Mouse (Mus musculus) midbrain, embryonic 10.5 days (tissue): ENCODE results near the gene Elfn1. TPM values are rescaled to one million over a fixed set of nuclear protein-coding genes. Genes with fewer than 3 reads are reported as not detected.

ENCODE experiments used
- DNase-seq: peaks from one replicate; pipeline ENCODE4 v3.0.0-alpha.2; 2017; ENCODE audit warnings: low spot score
- H3K27ac ChIP-seq: fragments of 300-500 bp; sonication (generic); replicated peaks from 2 replicates; pipeline ENCODE4 v1.5.1; 2016; ENCODE audit warnings: mild to moderate bottlenecking
- H3K27me3 ChIP-seq: fragments of 300-500 bp; sonication (generic); 2 replicates; pipeline ENCODE4 v1.6.1; 2016; ENCODE audit warnings: low read depth, mild to moderate bottlenecking; ENCODE audit not compliant: poor library complexity, severe bottlenecking
- H3K36me3 ChIP-seq: fragments of 300-500 bp; sonication (generic); 2 replicates; pipeline ENCODE4 v1.6.1; 2016; ENCODE audit warnings: mild to moderate bottlenecking, moderate library complexity
- H3K4me1 ChIP-seq: fragments of 300-500 bp; sonication (generic); 2 replicates; pipeline ENCODE4 v1.6.1; 2016
- H3K4me3 ChIP-seq: fragments of 300-500 bp; sonication (generic); 2 replicates; pipeline ENCODE4 v1.5.1; 2016; ENCODE audit warnings: mild to moderate bottlenecking, moderate library complexity
- H3K9me3 ChIP-seq: fragments of 300-500 bp; sonication (generic); replicated peaks from 2 replicates; pipeline ENCODE4 v1.6.1; 2016; ENCODE audit warnings: mild to moderate bottlenecking
- WGBS: fragments of 180-500 bp; shearing (Covaris S2); methylation state at CpG from one replicate; pipeline ENCODE4 v1.1.7; 2016; 5-methylcytosine and 5-hydroxymethylcytosine counted together
- polyA plus RNA-seq: library from polyadenylated mRNA; unstranded; fragments of >200 nt; fragmentation: Nextera tagmentation; extraction: Ambion mirVana; gene quantifications from 2 replicates; pipeline ENCODE4 v1.2.1, GENCODE M21; 2016

Gene Elfn1
- polyA plus RNA-seq, 1 experiment from 2014 or later = 0.14 TPM

DNA sequence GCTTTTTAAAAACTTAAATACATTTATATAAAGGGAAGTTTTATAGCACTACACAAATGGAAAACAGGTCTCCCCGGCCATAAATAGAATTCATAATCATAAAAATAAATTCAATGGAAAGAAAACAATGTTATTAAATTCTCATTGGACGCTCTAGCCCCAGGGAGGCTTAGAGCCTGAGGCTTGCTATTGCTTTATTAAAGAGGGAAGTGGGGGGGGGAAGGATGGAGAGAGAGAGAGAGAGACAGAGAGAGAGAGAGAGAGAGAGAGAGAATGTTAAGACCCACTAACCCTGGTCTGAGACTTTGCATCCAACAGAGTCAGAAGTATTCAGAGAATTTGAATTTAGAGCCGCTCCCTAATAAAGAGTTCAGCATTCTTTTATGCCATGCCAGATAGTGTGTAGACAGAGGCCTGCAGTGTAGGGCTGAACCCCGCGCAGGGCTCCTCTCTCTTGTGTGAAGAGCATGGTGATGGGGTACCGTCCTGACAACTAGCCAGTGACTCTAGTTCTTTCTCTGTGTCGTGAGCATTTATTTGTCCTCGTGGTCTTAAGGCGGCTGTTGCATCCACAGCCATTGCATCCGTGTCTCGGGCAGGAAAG, 42.3 kb downstream of the Elfn1 start:
- 76% methylated on average over 11 of the region's 11 CpGs for WGBS
- H3K4me3 ChIP-seq = no peak overlapping the region
- H3K27me3 ChIP-seq = no peaks in the 10 kb centered on the region
- H3K36me3 ChIP-seq = no peaks in the 10 kb centered on the region
- no peak overlapping the region for H3K27ac ChIP-seq
- no peaks in the 10 kb centered on the region for H3K9me3 ChIP-seq
- DNase-seq = no peak
- peaks cover 27% of the 10 kb centered on the region for H3K4me1 ChIP-seq

DNA sequence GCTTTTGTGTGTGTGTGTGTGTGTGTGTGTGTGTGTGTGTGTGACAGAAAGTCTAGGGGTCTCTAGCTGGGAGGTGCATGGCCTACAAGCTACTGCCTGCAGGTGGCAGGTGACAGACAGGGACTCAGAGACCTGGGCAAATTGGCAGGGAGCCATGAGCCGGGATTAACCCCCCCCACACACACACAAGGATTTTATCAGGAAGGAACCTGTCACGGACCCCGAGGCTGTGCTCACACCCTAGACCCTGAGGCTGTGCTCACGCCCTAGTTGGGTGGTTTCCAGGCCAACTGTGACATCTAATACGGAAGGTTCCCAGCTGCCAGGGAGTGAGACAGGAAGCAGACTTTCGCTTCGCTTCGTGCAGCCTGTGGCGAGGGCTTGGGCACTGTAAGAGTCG, 49.1 kb downstream of the Elfn1 start:
- H3K4me3 ChIP-seq = no peak overlapping the region
- H3K27ac ChIP-seq = no peak overlapping the region
- no peak for DNase-seq
- WGBS = 82% methylated on average over 10 of the region's 10 CpGs
- peaks cover 16% of the 10 kb centered on the region for H3K4me1 ChIP-seq
- no peaks in the 10 kb centered on the region for H3K27me3 ChIP-seq
- no peaks in the 10 kb centered on the region for H3K36me3 ChIP-seq
- no peaks in the 10 kb centered on the region for H3K9me3 ChIP-seq

- DNase-seq = no peak
- H3K4me3 ChIP-seq = no peak overlapping the region
- no peaks in the 10 kb centered on the region for H3K9me3 ChIP-seq
- no peaks in the 10 kb centered on the region for H3K36me3 ChIP-seq
- no peak overlapping the region for H3K27ac ChIP-seq
- 91% methylated on average over 4 of the region's 4 CpGs for WGBS
- peaks cover 12% of the 10 kb centered on the region for H3K4me1 ChIP-seq
- no peaks in the 10 kb centered on the region for H3K27me3 ChIP-seq
Observed at GRCm38 (mm10) chr5:139959741-139960140, 52.0 kb downstream of the Elfn1 start.

DNA sequence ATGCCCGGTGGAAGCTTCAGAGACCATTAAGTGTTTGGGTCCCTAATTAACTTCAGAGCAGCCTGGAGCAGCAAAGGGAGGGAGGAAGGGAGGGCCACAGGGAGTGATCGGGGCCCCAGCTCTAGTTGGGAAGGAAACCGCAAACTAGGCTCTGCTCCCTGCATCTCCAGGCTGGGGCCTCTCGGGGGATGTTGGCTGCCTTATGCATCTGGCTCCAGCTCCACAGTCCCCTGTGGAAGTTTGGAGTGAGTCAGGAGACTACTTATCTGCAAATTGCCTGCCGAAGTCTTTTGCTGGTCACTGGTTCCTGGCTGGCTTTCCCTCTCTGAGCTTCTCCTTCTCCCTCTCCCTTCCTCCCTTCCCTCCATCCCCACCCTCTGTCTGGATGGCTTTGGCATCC, 56.6 kb downstream of the Elfn1 start:
- H3K4me3 ChIP-seq = no peak overlapping the region
- H3K27me3 ChIP-seq = no peaks in the 10 kb centered on the region
- H3K27ac ChIP-seq = no peak overlapping the region
- 76% methylated on average over 5 of the region's 5 CpGs for WGBS
- no peak for DNase-seq
- H3K9me3 ChIP-seq = no peaks in the 10 kb centered on the region
- no peaks in the 10 kb centered on the region for H3K4me1 ChIP-seq
- no peaks in the 10 kb centered on the region for H3K36me3 ChIP-seq

GRCm38 (mm10) chr5:139965596-139965995, 57.9 kb downstream of the Elfn1 start:
- H3K36me3 ChIP-seq = no peaks in the 10 kb centered on the region
- H3K4me1 ChIP-seq = no peaks in the 10 kb centered on the region
- H3K4me3 ChIP-seq = no peak overlapping the region
- H3K9me3 ChIP-seq = no peaks in the 10 kb centered on the region
- no peak for DNase-seq
- no peaks in the 10 kb centered on the region for H3K27me3 ChIP-seq
- H3K27ac ChIP-seq = no peak overlapping the region
- 94% methylated on average over 14 of the region's 14 CpGs for WGBS

DNA sequence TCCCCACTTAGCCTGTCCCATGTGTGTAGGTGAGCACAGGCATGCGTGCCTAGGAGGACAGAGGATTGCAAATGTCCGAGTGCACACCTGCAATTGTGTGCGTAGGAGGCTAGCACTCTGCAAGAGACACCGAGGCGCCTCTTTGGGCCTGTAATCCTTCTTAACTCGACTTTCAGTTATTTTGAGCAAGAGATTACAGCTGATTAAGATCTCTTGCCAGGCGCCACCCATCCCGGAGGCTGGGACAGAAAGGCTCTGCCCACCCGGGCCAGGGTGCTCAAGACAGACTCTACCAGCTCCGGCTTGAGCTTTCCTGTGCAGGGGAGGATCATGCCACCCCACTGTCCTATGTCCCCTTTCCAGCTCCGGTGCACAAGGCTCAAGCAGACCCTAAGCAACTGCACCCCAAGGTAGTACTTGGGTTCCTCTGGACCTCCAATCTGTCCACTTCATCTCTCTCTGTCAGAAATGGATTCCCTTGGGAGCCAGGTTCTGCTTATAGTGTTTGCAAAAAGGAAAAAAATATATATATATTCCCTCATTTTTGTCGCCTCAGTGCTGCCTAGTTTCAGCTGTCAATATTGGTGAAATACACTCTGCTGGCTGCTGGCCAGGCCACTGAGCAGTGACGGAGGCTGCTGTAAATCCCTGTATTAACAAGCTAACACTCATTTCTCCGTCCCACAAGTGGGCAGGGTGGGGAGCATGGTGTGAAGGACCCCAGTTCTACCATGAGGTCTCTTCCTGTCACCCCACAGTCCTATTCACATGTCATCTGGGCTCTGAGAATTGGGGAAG, 61.6 kb downstream of the Elfn1 start:
- Histone ChIP-seq H3K27ac (no peak overlapping the region), H3K36me3 (no peaks in the 10 kb centered on the region), H3K27me3 (peaks cover 24% of the 10 kb centered on the region), H3K4me1 (0 out of 2 replicates have a peak, but pooled peaks cover 4% of the 10 kb centered on the region), H3K9me3 (no peaks in the 10 kb centered on the region), H3K4me3 (no peak overlapping the region)
- DNase-seq = no peak
- WGBS = 79% methylated on average over 14 of the region's 14 CpGs

DNA sequence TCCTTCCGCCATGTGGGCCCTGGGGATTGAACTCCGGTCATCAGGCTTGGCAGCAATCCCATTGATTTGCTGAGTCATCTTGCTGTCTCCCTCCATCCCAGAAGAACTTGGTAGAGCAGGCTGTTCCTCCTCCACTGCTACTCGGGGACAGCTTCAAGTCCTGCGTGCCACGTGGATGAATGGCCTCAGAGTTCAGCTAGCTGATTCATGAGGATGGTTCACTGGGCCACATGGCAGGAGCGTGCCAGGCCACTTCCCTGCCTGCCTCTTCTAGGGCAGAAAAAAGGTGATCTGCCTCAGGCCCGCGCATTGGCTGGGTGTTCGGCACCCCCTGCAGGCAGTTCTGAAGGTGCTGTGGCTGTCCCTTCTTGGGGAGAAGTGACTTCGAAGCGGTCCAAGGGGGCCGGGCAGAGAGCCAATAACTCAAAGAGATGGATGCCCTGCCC, 62.5 kb downstream of the Elfn1 start:
- H3K4me3 ChIP-seq = no peak overlapping the region
- WGBS = 80% methylated on average over 12 of the region's 12 CpGs
- no peak overlapping the region for H3K27ac ChIP-seq
- 0 out of 2 replicates have a peak, but pooled peaks cover 4% of the 10 kb centered on the region for H3K4me1 ChIP-seq
- H3K27me3 ChIP-seq = peaks cover 24% of the 10 kb centered on the region
- H3K36me3 ChIP-seq = no peaks in the 10 kb centered on the region
- no peak for DNase-seq
- H3K9me3 ChIP-seq = no peaks in the 10 kb centered on the region

DNA sequence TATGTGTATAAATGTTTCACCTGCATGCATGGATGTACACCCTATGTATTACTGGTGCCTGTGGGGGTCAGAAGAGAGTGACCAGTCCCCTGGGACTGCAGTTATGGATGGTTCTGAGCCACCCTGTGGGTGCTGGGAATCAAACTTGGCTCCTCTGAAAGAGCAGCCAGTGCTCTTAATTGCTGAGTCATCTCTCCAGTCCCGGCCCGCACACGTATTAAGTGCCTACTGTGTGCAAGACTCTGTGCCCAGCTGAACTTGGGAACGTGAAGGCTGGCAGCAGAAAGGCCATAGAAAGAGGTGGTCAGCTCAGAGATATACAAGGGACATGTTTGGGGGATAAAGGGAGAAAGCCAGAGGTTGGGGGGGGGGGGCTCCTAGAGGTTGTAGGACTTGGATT, 68.8 kb downstream of the Elfn1 start:
- no peak overlapping the region for H3K27ac ChIP-seq
- no peak for DNase-seq
- WGBS = 84% methylated on average over 4 of the region's 4 CpGs

DNA sequence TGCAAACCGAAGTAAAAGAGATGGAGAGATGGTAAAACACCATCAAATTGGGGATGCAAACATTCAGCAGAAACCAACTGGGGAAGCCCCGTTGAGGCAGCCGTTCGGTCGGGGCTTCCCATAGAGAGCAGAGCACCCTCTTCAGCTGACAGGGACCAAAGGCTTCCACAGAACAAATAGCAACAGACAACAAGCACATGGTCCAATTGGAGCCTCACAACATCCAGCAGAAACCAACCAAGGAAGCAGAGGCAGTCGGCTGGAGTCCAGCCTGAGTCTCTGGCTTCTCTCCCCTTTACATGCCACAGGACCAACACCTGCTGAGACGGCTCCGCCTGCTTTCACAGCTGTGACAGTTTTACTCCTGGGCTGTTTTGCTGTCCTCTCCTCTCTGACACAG, 69.7 kb downstream of the Elfn1 start:
- 42% methylated on average over 8 of the region's 8 CpGs for WGBS
- DNase-seq = no peak
- H3K4me1 ChIP-seq = peaks cover 21% of the 10 kb centered on the region
- no peaks in the 10 kb centered on the region for H3K9me3 ChIP-seq
- no peak overlapping the region for H3K4me3 ChIP-seq
- H3K36me3 ChIP-seq = no peaks in the 10 kb centered on the region
- H3K27me3 ChIP-seq = peaks cover 18% of the 10 kb centered on the region
- H3K27ac ChIP-seq = no peak overlapping the region

More for the DNA sequence above, 68.8 kb downstream of the Elfn1 start:
- H3K4me1 ChIP-seq = peaks cover 21% of the 10 kb centered on the region
- H3K36me3 ChIP-seq = no peaks in the 10 kb centered on the region
- no peaks in the 10 kb centered on the region for H3K9me3 ChIP-seq
- H3K4me3 ChIP-seq = no peak overlapping the region
- H3K27me3 ChIP-seq = peaks cover 26% of the 10 kb centered on the region

- Histone ChIP-seq H3K4me1 (peaks cover 17% of the 10 kb centered on the region), H3K36me3 (no peaks in the 10 kb centered on the region), H3K9me3 (no peaks in the 10 kb centered on the region), H3K27ac (no peak overlapping the region), H3K4me3 (no peak overlapping the region), H3K27me3 (peaks cover 6% of the 10 kb centered on the region; the same call in 1 of the 2 replicates)
- DNase-seq = no peak
- WGBS = 10% methylated on average over 13 of the region's 13 CpGs
Observed at GRCm38 (mm10) chr5:139978525-139979276, 71.0 kb downstream of the Elfn1 start.

- Histone ChIP-seq H3K4me3 (no peak overlapping the region), H3K27me3 (peaks cover 3% of the 10 kb centered on the region; the same call in 1 of the 2 replicates), H3K4me1 (peaks cover 17% of the 10 kb centered on the region), H3K27ac (no peak overlapping the region), H3K36me3 (no peaks in the 10 kb centered on the region), H3K9me3 (no peaks in the 10 kb centered on the region)
- DNase-seq = no peak
- WGBS = 83% methylated on average over 9 of the region's 9 CpGs
Observed at GRCm38 (mm10) chr5:139979371-139979770, 71.6 kb downstream of the Elfn1 start.

DNA sequence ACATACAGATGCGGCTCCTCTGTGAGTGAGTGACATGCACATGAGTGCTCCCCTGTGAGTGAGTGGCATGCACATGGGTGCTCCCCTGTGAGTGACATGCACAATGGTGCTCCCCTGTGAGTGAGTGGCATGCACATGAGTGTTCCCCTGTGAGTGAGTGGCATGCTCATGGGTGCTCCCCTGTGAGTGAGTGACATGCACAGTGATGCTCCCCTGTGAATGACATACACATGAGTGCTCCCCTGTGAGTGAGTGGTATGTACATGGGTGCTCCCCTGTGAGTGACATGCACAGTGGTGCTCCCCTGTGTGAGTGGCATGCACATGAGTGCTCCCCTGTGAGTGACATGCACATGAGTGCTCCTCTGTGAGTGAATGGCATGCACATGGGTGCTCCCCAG, 74.2 kb downstream of the Elfn1 start:
- Histone ChIP-seq H3K27me3 (no peaks in the 10 kb centered on the region; the same call in 1 of the 2 replicates), H3K4me3 (no peak overlapping the region), H3K36me3 (no peaks in the 10 kb centered on the region), H3K4me1 (peaks cover 17% of the 10 kb centered on the region), H3K27ac (no peak overlapping the region), H3K9me3 (0 out of 2 replicates have a peak, but pooled peaks cover 3% of the 10 kb centered on the region)
- 97% methylated on average over 1 of the region's 1 CpGs for WGBS
- no peak for DNase-seq
